Mouse (Mus musculus): ENCODE measurements at regions not wholly inside any gene's neighbourhood (a gene's known extent, or its start where the extent isn't known, plus 50 kb on each side); places are given as distances from the start of the nearest gene placed in this dataset.

DNA sequence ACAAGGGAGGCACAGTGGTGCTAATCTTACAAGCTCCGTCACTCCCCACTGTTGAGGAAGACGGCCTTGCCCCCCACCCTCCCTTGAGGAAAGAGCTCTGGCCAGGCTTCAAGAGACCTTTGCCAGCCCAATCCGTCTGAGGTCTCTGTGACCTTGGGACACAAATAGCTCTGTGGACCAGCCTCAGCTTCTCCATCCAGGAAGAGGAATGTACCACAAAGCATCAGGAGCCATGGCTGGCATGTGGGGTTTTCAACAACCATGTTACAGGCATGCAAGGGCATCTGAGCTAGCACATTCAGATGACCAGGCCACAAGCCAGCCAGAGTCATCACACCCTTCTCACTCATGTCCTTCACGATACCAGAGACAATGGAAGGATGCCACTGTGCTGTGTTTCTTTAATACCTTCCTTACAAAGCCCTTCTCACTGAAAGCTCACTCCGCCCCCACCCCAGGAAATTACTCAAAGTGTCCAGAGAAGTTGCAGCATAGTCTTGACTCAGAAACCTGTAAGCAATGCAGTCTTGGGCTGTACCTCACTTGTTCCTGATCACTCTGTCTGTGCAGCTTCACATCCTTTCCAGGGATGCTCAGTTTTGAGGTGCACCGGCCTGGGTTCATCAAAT is 148.8 kb upstream of the Rreb1 start:
- TF ChIP-seq CTCF (IDR thresholded peaks at IDR 0.05; ENCODE audit: borderline replicate concordance, insufficient read depth, low read depth, low read length), result no peak
- no peak for TF ChIP-seq POLR2A (IDR thresholded peaks at IDR 0.05; ENCODE audit: borderline replicate concordance, insufficient read depth, low read length)
- no peak for DNase-seq
- no peak overlapping the region for H3K4me3 ChIP-seq (replicated peaks; ENCODE audit: insufficient read depth, low read depth, low read length)
- 56% methylated on average over 6 of the region's 6 CpGs for WGBS
- no peak overlapping the region for H3K27ac ChIP-seq (ENCODE audit: insufficient read depth, low read length)
- no peaks in the 10 kb centered on the region for H3K27me3 ChIP-seq (ENCODE audit: control insufficient read depth, insufficient read depth, low read length)
- no peaks in the 10 kb centered on the region for H3K4me1 ChIP-seq (ENCODE audit: control insufficient read depth, insufficient read depth, low read length)

DNA sequence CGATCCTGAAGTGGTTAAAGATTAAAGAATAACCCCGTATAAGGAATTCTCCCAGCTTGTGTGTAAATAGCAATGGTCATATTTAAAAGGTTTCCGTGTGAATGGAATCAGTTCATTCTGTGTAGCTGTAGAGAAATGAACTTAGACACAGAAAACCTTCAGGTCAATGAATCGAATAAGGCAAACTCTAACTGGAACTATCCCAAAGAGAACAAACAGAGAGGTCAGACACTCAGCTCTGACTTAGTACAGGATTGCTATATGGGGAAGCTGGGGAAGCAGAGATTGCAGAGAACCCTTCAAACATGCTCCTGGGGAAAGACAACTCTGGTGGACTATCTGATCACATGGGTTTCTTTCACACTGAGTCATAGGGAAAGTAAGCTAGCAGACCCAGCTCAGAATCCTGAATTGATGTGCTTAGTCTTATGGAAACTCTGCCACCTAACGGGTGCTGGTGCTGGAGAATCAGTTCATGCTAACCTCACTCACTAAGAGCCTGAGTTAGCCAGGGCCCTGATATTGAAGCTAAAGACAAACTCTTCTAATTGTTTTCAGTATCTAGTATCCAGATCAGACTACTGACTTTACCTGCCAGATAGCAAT is 145.3 kb upstream of the Rreb1 start:
- TF ChIP-seq POLR2A (IDR thresholded peaks at IDR 0.05; ENCODE audit: borderline replicate concordance, insufficient read depth, low read length) (no peak), CTCF (IDR thresholded peaks at IDR 0.05; ENCODE audit: borderline replicate concordance, insufficient read depth, low read depth, low read length) (no peak)
- no peaks in the 10 kb centered on the region for H3K27me3 ChIP-seq (ENCODE audit: control insufficient read depth, insufficient read depth, low read length)
- no peak overlapping the region for H3K27ac ChIP-seq (ENCODE audit: insufficient read depth, low read length)
- WGBS, result 89% methylated on average over 5 of the region's 5 CpGs
- no peak for DNase-seq
- no peaks in the 10 kb centered on the region for H3K4me1 ChIP-seq (ENCODE audit: control insufficient read depth, insufficient read depth, low read length)
- no peak overlapping the region for H3K4me3 ChIP-seq (replicated peaks; ENCODE audit: insufficient read depth, low read depth, low read length)

DNA sequence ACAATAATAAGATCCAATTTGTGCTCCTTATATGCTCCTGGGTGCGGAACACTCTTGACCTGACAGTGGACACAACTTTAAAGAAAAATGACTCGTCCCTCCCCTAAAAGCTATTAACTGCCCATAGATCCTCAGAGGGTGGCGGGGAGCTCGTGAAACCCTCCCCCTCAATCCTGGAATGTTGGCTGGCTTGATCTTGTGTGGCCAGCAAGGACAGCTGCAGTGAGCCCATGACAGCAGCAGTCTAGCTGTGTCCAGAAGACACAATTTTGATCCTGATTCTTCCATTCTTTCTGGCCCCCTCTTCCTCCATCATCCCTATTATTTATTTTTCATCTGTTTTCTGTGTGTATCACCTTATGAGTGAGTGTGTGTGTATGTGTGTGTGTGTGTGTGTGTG is 141.8 kb upstream of the Rreb1 start:
- no peak for DNase-seq
- 71% methylated on average over 4 of the region's 4 CpGs for WGBS
- no peaks in the 10 kb centered on the region for H3K27me3 ChIP-seq (ENCODE audit: control insufficient read depth, insufficient read depth, low read length)
- TF ChIP-seq CTCF (IDR thresholded peaks at IDR 0.05; ENCODE audit: borderline replicate concordance, insufficient read depth, low read depth, low read length) (no peak), POLR2A (IDR thresholded peaks at IDR 0.05; ENCODE audit: borderline replicate concordance, insufficient read depth, low read length) (no peak)
- H3K27ac ChIP-seq (ENCODE audit: insufficient read depth, low read length), result no peak overlapping the region
- H3K4me1 ChIP-seq (ENCODE audit: control insufficient read depth, insufficient read depth, low read length), result no peaks in the 10 kb centered on the region
- no peak overlapping the region for H3K4me3 ChIP-seq (replicated peaks; ENCODE audit: insufficient read depth, low read depth, low read length)

DNA sequence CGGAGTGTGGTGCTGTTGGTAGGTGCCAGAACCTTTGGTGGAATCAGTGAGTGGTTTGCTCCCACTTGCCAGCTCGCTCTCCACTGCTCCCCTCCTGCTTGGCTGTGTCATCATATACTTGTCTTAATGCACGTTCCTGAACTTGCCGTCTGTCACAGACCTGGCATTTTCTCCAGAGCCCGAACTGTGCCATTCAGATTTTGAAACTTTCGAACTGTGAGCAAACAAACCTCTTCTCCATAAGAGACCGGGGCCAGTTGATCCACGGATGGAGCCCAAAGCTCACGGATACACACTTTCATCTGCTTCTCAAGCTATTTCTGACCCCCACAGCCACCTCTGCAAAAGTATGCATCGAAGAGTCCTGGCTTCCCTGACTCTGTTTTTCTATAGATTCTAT is 141.0 kb upstream of the Rreb1 start:
- H3K4me1 ChIP-seq (ENCODE audit: control insufficient read depth, insufficient read depth, low read length), result no peaks in the 10 kb centered on the region
- 76% methylated on average over 10 of the region's 10 CpGs for WGBS

DNA sequence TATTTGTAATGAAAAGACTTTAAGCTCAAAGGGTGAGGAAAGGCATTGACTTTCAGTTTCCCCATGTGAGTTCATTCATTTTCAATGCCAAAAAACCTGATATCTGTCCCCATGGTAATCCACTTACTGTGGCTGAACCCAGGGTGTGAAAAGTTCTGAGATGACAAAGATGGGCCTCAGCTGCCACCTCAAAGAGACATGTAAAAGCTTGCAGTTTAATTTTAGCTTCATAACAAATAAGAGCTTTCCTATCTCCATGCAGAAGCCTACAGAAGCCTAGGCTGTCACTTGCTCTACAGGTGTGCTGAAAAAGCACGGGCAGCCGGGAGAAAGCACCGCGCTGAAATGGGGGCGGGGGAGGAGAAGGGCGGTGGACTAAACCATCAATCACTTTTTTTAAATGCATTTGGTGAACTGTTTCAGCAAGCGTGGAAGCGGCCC is 140.1 kb upstream of the Rreb1 start:
- whole genome bisulfite sequencing, result 62% methylated on average over 8 of the region's 8 CpGs
- Histone ChIP-seq H3K4me1 (ENCODE audit: control insufficient read depth, insufficient read depth, low read length) (no peaks in the 10 kb centered on the region), H3K27ac (ENCODE audit: insufficient read depth, low read length) (no peak overlapping the region), H3K27me3 (ENCODE audit: control insufficient read depth, insufficient read depth, low read length) (no peaks in the 10 kb centered on the region), H3K4me3 (replicated peaks; ENCODE audit: insufficient read depth, low read depth, low read length) (no peak overlapping the region)
- no peak for DNase-seq
- TF ChIP-seq CTCF (IDR thresholded peaks at IDR 0.05; ENCODE audit: borderline replicate concordance, insufficient read depth, low read depth, low read length), result no peak
- no peak for TF ChIP-seq POLR2A (IDR thresholded peaks at IDR 0.05; ENCODE audit: borderline replicate concordance, insufficient read depth, low read length)

More for the DNA sequence above, 141.0 kb upstream of the Rreb1 start:
- H3K27me3 ChIP-seq (ENCODE audit: control insufficient read depth, insufficient read depth, low read length), result no peaks in the 10 kb centered on the region
- no peak for TF ChIP-seq CTCF (IDR thresholded peaks at IDR 0.05; ENCODE audit: borderline replicate concordance, insufficient read depth, low read depth, low read length)
- no peak for TF ChIP-seq POLR2A (IDR thresholded peaks at IDR 0.05; ENCODE audit: borderline replicate concordance, insufficient read depth, low read length)
- H3K27ac ChIP-seq (ENCODE audit: insufficient read depth, low read length), result no peak overlapping the region
- no peak for DNase-seq
- no peak overlapping the region for H3K4me3 ChIP-seq (replicated peaks; ENCODE audit: insufficient read depth, low read depth, low read length)

DNA sequence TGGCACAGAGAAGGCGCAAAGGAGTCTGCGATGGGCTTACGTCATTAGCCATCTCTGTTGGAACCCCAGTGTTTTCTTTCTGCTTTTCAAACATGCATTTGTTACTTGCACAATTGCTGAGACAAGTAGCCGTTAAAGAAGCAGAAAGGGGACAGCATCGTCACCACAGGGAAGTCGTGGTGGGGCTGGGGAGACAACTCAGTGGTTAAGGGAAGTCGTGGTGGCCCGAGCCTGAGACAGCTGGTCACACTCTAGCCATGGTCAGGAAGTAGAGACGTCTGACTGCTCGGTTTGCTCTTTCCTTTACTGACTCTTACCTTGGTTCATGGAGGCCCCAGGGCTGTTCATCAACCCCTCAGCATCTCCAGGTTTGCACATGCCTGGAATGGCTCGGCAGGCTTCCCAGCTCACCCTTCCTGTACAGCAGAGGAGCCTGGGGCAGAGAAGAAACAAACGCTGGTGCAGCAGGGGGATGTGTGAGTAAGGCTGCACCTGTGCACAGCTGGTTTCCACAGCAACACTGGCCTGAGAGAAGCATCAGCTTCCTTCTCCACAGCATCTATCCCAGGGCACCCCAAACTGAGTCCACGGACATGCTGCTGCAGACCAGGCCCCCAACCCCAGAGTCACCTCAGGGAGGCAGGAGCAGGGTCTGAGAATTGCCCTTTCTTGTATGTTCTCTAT is 135.6 kb upstream of the Rreb1 start:
- 50% methylated on average over 13 of the region's 13 CpGs for WGBS

DNA sequence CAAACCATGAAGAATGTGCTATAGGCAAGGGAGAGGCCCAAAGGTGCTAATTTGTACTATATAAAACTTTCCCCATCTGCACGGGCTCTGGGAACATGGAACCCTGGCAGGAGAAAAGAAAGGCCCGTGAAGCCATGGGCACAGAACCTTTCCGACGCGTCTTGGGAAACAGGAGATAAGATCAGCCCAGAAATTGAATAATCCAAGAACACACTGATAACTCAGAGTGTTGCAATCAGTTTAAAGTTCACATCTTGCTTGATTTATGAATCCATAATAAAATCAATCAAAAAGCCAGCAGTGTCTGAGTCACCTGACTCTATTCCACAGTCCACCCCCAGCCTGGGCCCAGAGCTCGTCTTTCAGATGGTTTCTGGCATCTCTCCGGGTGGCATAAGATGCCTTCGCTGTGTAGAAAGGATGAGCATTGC is 133.4 kb upstream of the Rreb1 start:
- H3K27me3 ChIP-seq (ENCODE audit: control insufficient read depth, insufficient read depth, low read length), result no peaks in the 10 kb centered on the region
- no peak for DNase-seq
- no peaks in the 10 kb centered on the region for H3K4me1 ChIP-seq (ENCODE audit: control insufficient read depth, insufficient read depth, low read length)
- H3K27ac ChIP-seq (ENCODE audit: insufficient read depth, low read length), result no peak overlapping the region
- TF ChIP-seq CTCF (IDR thresholded peaks at IDR 0.05; ENCODE audit: borderline replicate concordance, insufficient read depth, low read depth, low read length) (no peak), POLR2A (IDR thresholded peaks at IDR 0.05; ENCODE audit: borderline replicate concordance, insufficient read depth, low read length) (no peak)
- no peak overlapping the region for H3K4me3 ChIP-seq (replicated peaks; ENCODE audit: insufficient read depth, low read depth, low read length)
- WGBS, result 82% methylated on average over 8 of the region's 8 CpGs

More for the DNA sequence above, 135.6 kb upstream of the Rreb1 start:
- H3K4me1 ChIP-seq (ENCODE audit: control insufficient read depth, insufficient read depth, low read length), result no peaks in the 10 kb centered on the region
- TF ChIP-seq CTCF (IDR thresholded peaks at IDR 0.05; ENCODE audit: borderline replicate concordance, insufficient read depth, low read depth, low read length), result no peak
- no peak for TF ChIP-seq POLR2A (IDR thresholded peaks at IDR 0.05; ENCODE audit: borderline replicate concordance, insufficient read depth, low read length)
- no peak for DNase-seq
- no peak overlapping the region for H3K27ac ChIP-seq (ENCODE audit: insufficient read depth, low read length)
- H3K27me3 ChIP-seq (ENCODE audit: control insufficient read depth, insufficient read depth, low read length), result no peaks in the 10 kb centered on the region
- no peak overlapping the region for H3K4me3 ChIP-seq (replicated peaks; ENCODE audit: insufficient read depth, low read depth, low read length)

Measured in cerebellum, adult 2 months (tissue).